Mouse (Mus musculus): ENCODE data around the gene Dse. TPM values are rescaled to one million over a fixed set of nuclear protein-coding genes. Genes with fewer than 3 reads are reported as not detected.

Dse gene
- polyA plus RNA-seq, 1 experiment from 2014 or later: 28.2 TPM

GRCm38 (mm10) chr10:34194503-34194902 is 13.0 kb downstream of the Dse start:
- H3K9ac ChIP-seq (ENCODE audit: low read length): no peak overlapping the region
- ATAC-seq (ENCODE audit: insufficient read depth, low FRiP score, low TSS enrichment) (no peak), DNase-seq (ENCODE audit: low spot score) (no peak)
- 95% methylated on average over 5 of the region's 5 CpGs for WGBS
- no peaks in the 10 kb centered on the region for H3K9me3 ChIP-seq (ENCODE audit: control insufficient read depth, low read length)
- no peak overlapping the region for H3K4me3 ChIP-seq (ENCODE audit: low read depth, low read length)
- H3K27ac ChIP-seq (ENCODE audit: low read depth, low read length): no peak overlapping the region
- H3K4me1 ChIP-seq (ENCODE audit: control insufficient read depth, insufficient read depth, low read length): no peaks in the 10 kb centered on the region
- H3K27me3 ChIP-seq (ENCODE audit: control insufficient read depth, insufficient read depth, low read length): no peaks in the 10 kb centered on the region
- H3K36me3 ChIP-seq (ENCODE audit: control insufficient read depth, insufficient read depth, low read length): no peaks in the 10 kb centered on the region
- H3K4me2 ChIP-seq (ENCODE audit: low read depth): no peak overlapping the region

- H3K4me3 ChIP-seq (ENCODE audit: low read depth, low read length): no peak overlapping the region
- no peaks in the 10 kb centered on the region for H3K4me1 ChIP-seq (ENCODE audit: control insufficient read depth, insufficient read depth, low read length)
- H3K9ac ChIP-seq (ENCODE audit: low read length): no peak overlapping the region
- ATAC-seq (ENCODE audit: insufficient read depth, low FRiP score, low TSS enrichment): no peak
- H3K27me3 ChIP-seq (ENCODE audit: control insufficient read depth, insufficient read depth, low read length): no peaks in the 10 kb centered on the region
- 71% methylated on average over 10 of the region's 10 CpGs for WGBS
- no peaks in the 10 kb centered on the region for H3K36me3 ChIP-seq (ENCODE audit: control insufficient read depth, insufficient read depth, low read length)
- H3K4me2 ChIP-seq (ENCODE audit: low read depth): no peak overlapping the region
- H3K9me3 ChIP-seq (ENCODE audit: control insufficient read depth, low read length): no peaks in the 10 kb centered on the region
- no peak overlapping the region for H3K27ac ChIP-seq (ENCODE audit: low read depth, low read length)
- no peak for DNase-seq (ENCODE audit: low spot score)
These were observed 20.8 kb downstream of the Dse start for GRCm38 (mm10) chr10:34186571-34187260.

- Histone ChIP-seq H3K36me3 (ENCODE audit: control insufficient read depth, insufficient read depth, low read length) (no peaks in the 10 kb centered on the region), H3K9me3 (ENCODE audit: control insufficient read depth, low read length) (no peaks in the 10 kb centered on the region), H3K27ac (ENCODE audit: low read depth, low read length) (no peak overlapping the region), H3K4me3 (ENCODE audit: low read depth, low read length) (no peak overlapping the region), H3K27me3 (ENCODE audit: control insufficient read depth, insufficient read depth, low read length) (no peaks in the 10 kb centered on the region), H3K4me2 (ENCODE audit: low read depth) (no peak overlapping the region), H3K4me1 (ENCODE audit: control insufficient read depth, insufficient read depth, low read length) (no peaks in the 10 kb centered on the region), H3K9ac (ENCODE audit: low read length) (no peak overlapping the region)
- ATAC-seq (ENCODE audit: insufficient read depth, low FRiP score, low TSS enrichment) (no peak), DNase-seq (ENCODE audit: low spot score) (no peak)
- 40% methylated on average over 4 of the region's 4 CpGs for WGBS
These were observed 22.0 kb downstream of the Dse start for GRCm38 (mm10) chr10:34185556-34185955.

- no peak for ATAC-seq (ENCODE audit: insufficient read depth, low FRiP score, low TSS enrichment)
These were observed 22.6 kb downstream of the Dse start for GRCm38 (mm10) chr10:34184956-34185355.

GRCm38 (mm10) chr10:34183731-34184130 is 23.8 kb downstream of the Dse start:
- H3K4me2 ChIP-seq (ENCODE audit: low read depth): no peak overlapping the region
- no peak overlapping the region for H3K4me3 ChIP-seq (ENCODE audit: low read depth, low read length)
- no peaks in the 10 kb centered on the region for H3K27me3 ChIP-seq (ENCODE audit: control insufficient read depth, insufficient read depth, low read length)
- 91% methylated on average over 7 of the region's 7 CpGs for whole genome bisulfite sequencing
- no peak overlapping the region for H3K9ac ChIP-seq (ENCODE audit: low read length)
- no peak for DNase-seq (ENCODE audit: low spot score)
- no peaks in the 10 kb centered on the region for H3K4me1 ChIP-seq (ENCODE audit: control insufficient read depth, insufficient read depth, low read length)
- no peak for ATAC-seq (ENCODE audit: insufficient read depth, low FRiP score, low TSS enrichment)
- H3K36me3 ChIP-seq (ENCODE audit: control insufficient read depth, insufficient read depth, low read length): no peaks in the 10 kb centered on the region
- no peak overlapping the region for H3K27ac ChIP-seq (ENCODE audit: low read depth, low read length)
- H3K9me3 ChIP-seq (ENCODE audit: control insufficient read depth, low read length): no peaks in the 10 kb centered on the region

More at GRCm38 (mm10) chr10:34184956-34185355, 22.6 kb downstream of the Dse start:
- no peak overlapping the region for H3K27ac ChIP-seq (ENCODE audit: low read depth, low read length)
- H3K4me1 ChIP-seq (ENCODE audit: control insufficient read depth, insufficient read depth, low read length): no peaks in the 10 kb centered on the region
- 55% methylated on average over 1 of the region's 1 CpGs for WGBS
- H3K36me3 ChIP-seq (ENCODE audit: control insufficient read depth, insufficient read depth, low read length): no peaks in the 10 kb centered on the region
- no peak overlapping the region for H3K4me2 ChIP-seq (ENCODE audit: low read depth)
- no peaks in the 10 kb centered on the region for H3K27me3 ChIP-seq (ENCODE audit: control insufficient read depth, insufficient read depth, low read length)
- no peak overlapping the region for H3K4me3 ChIP-seq (ENCODE audit: low read depth, low read length)
- no peak for DNase-seq (ENCODE audit: low spot score)
- no peak overlapping the region for H3K9ac ChIP-seq (ENCODE audit: low read length)
- no peaks in the 10 kb centered on the region for H3K9me3 ChIP-seq (ENCODE audit: control insufficient read depth, low read length)

- ATAC-seq (ENCODE audit: insufficient read depth, low FRiP score, low TSS enrichment) (no peak), DNase-seq (ENCODE audit: low spot score) (peak; percentile 47)
- H3K27me3 ChIP-seq (ENCODE audit: control insufficient read depth, insufficient read depth, low read length): no peaks in the 10 kb centered on the region
- no peak overlapping the region for H3K27ac ChIP-seq (ENCODE audit: low read depth, low read length)
- H3K9ac ChIP-seq (ENCODE audit: low read length): no peak overlapping the region
- H3K36me3 ChIP-seq (ENCODE audit: control insufficient read depth, insufficient read depth, low read length): no peaks in the 10 kb centered on the region
- no peaks in the 10 kb centered on the region for H3K4me1 ChIP-seq (ENCODE audit: control insufficient read depth, insufficient read depth, low read length)
- no peak overlapping the region for H3K4me3 ChIP-seq (ENCODE audit: low read depth, low read length)
- H3K4me2 ChIP-seq (ENCODE audit: low read depth): no peak overlapping the region
- 49% methylated on average over 8 of the region's 8 CpGs for WGBS
- H3K9me3 ChIP-seq (ENCODE audit: control insufficient read depth, low read length): no peaks in the 10 kb centered on the region
These were observed 31.5 kb downstream of the Dse start for GRCm38 (mm10) chr10:34175870-34176606.

- Histone ChIP-seq H3K36me3 (ENCODE audit: control insufficient read depth, insufficient read depth, low read length) (no peaks in the 10 kb centered on the region), H3K27me3 (ENCODE audit: control insufficient read depth, insufficient read depth, low read length) (no peaks in the 10 kb centered on the region), H3K9me3 (ENCODE audit: control insufficient read depth, low read length) (no peaks in the 10 kb centered on the region), H3K9ac (ENCODE audit: low read length) (no peak overlapping the region), H3K4me1 (ENCODE audit: control insufficient read depth, insufficient read depth, low read length) (no peaks in the 10 kb centered on the region), H3K27ac (ENCODE audit: low read depth, low read length) (no peak overlapping the region), H3K4me3 (ENCODE audit: low read depth, low read length) (no peak overlapping the region), H3K4me2 (ENCODE audit: low read depth) (no peak overlapping the region)
- no peak for DNase-seq (ENCODE audit: low spot score)
- no peak for ATAC-seq (ENCODE audit: insufficient read depth, low FRiP score, low TSS enrichment)
- WGBS: 68% methylated on average over 4 of the region's 4 CpGs
These were observed 34.7 kb downstream of the Dse start for GRCm38 (mm10) chr10:34172663-34173282.

GRCm38 (mm10) chr10:34171660-34172059 is 35.9 kb downstream of the Dse start:
- Histone ChIP-seq H3K4me3 (ENCODE audit: low read depth, low read length) (no peak overlapping the region), H3K4me2 (ENCODE audit: low read depth) (no peak overlapping the region), H3K27me3 (ENCODE audit: control insufficient read depth, insufficient read depth, low read length) (no peaks in the 10 kb centered on the region), H3K9ac (ENCODE audit: low read length) (no peak overlapping the region), H3K27ac (ENCODE audit: low read depth, low read length) (no peak overlapping the region), H3K9me3 (ENCODE audit: control insufficient read depth, low read length) (no peaks in the 10 kb centered on the region), H3K36me3 (ENCODE audit: control insufficient read depth, insufficient read depth, low read length) (no peaks in the 10 kb centered on the region), H3K4me1 (ENCODE audit: control insufficient read depth, insufficient read depth, low read length) (no peaks in the 10 kb centered on the region)
- DNase-seq (ENCODE audit: low spot score): no peak
- ATAC-seq (ENCODE audit: insufficient read depth, low FRiP score, low TSS enrichment): no peak
- WGBS: 96% methylated on average over 4 of the region's 4 CpGs

Data from neural tube, embryonic 11.5 days (tissue).